Mouse (Mus musculus): ENCODE data around the gene Csnk1d. TPM values are rescaled to one million over a fixed set of nuclear protein-coding genes. Genes with fewer than 3 reads are reported as not detected.

Csnk1d gene
- total RNA-seq, 4 experiments from 2014 or later: 112 to 116 (median 113) TPM

GRCm38 (mm10) chr11:120913796-120914195 is 77.3 kb downstream of the Csnk1d start:
- DNase-seq (ENCODE audit: low spot score in 2 of 2): no peak

Other genes starting within 250 kb of the Csnk1d start
- gene Hmga1b, start 228.5 kb downstream of the Csnk1d start, total RNA-seq (2022): 10 to 100 TPM; 23.0 to 43.0 (median 30.6) TPM
- 10 to 100 TPM; 49.0 to 56.6 (median 52.3) TPM for gene Rfng, start 207.1 kb downstream of the Csnk1d start, total RNA-seq (2022)
- gene Gps1, start 207.1 kb downstream of the Csnk1d start, total RNA-seq (2022): 100 to 1,000 TPM; 142 to 151 (median 146) TPM
- gene Dus1l, start 194.9 kb downstream of the Csnk1d start, total RNA-seq (2022): 10 to 100 TPM; 41.4 to 47.9 (median 46.1) TPM
- gene Fasn, start 166.8 kb downstream of the Csnk1d start, total RNA-seq (2022): 100 to 1,000 TPM; 176 to 199 (median 193) TPM
- gene Ccdc57, start 58.5 kb downstream of the Csnk1d start, total RNA-seq (2022): 1 to 10 TPM; 8.4 to 9.8 (median 9.0) TPM
- gene Slc16a3, start 42.9 kb downstream of the Csnk1d start, total RNA-seq (2022): 1 to 10 TPM; 3.9 to 9.3 (median 7.8) TPM
- 1 to 10 TPM; 1.3 to 2.7 (median 1.4) TPM for gene Cd7, start 48.1 kb upstream of the Csnk1d start, total RNA-seq (2022)
- not detected for gene Sectm1b, start 72.2 kb upstream of the Csnk1d start, total RNA-seq (2022)
- not detected for gene Sectm1a, start 89.9 kb upstream of the Csnk1d start, total RNA-seq (2022)
- gene Tex19.2, start 127.3 kb upstream of the Csnk1d start, total RNA-seq (2022): not detected
- gene Tex19.1, start 154.8 kb upstream of the Csnk1d start, total RNA-seq (2022): not detected
- under 1 TPM in 3 of 4 experiments, not detected in 1; 0.18 to 0.50 (median 0.37) TPM for gene Uts2r, start 168.9 kb upstream of the Csnk1d start, total RNA-seq (2022)
- 10 to 100 TPM; 20.8 to 27.9 (median 24.8) TPM for gene Hexdc, start 213.1 kb upstream of the Csnk1d start, total RNA-seq (2022)
- gene Ogfod3, start 213.4 kb upstream of the Csnk1d start, total RNA-seq (2022): 10 to 100 TPM in 1 of 4 experiments, 1 to 10 TPM in 3; 7.5 to 10.2 (median 9.5) TPM
- gene Cybc1, start 238.0 kb upstream of the Csnk1d start, total RNA-seq (2022): 10 to 100 TPM; 19.2 to 25.9 (median 23.0) TPM
- 10 to 100 TPM; 44.1 to 61.8 (median 51.2) TPM for gene Narf, start 245.9 kb upstream of the Csnk1d start, total RNA-seq (2022)